Mouse (Mus musculus) cerebral cortex, adult 2 months (tissue): Measurements from ENCODE around the gene Ifngr2.

Experiments
- WGBS: fragments of 180-500 bp; shearing (Covaris S2); methylation state at CpG from one replicate; pipeline ENCODE4 v1.1.7; 2018; 5-methylcytosine and 5-hydroxymethylcytosine counted together

Ifngr2 gene

DNA sequence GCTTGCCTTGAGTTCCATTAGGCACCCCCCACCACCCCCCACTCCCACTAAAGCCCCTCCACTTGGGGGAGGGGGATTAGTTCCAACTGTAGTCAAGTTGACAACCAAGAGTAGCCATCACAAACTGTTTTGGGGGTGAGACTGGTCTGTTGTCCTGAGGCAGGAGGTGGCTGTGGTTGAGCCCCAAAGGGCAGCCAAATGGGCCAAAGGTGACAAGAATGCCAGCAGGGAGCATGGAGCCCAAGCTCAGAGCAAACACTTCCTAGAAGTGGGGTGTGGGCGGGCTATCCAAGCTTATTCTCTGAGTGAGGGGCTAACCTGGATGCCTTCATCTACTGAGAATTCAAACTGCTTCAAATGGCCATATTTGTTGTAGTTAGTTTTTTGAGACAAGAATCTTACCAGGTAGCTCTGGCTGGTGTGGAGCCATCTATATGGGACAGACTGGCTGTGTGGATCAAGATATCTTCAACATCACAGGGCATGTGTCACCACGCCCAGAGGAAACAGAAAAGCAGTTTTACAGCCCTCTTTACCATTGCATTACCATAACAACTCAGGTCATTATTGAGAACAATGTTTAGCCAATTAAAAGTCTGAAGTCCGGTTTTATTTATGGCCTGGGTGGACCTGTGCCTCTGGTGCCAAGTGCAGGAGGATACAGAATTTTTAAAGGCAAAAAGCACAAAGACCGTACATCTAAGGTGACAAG is 17.9 kb downstream of the Ifngr2 start:
- 84% methylated on average over 4 of the region's 4 CpGs for WGBS

DNA sequence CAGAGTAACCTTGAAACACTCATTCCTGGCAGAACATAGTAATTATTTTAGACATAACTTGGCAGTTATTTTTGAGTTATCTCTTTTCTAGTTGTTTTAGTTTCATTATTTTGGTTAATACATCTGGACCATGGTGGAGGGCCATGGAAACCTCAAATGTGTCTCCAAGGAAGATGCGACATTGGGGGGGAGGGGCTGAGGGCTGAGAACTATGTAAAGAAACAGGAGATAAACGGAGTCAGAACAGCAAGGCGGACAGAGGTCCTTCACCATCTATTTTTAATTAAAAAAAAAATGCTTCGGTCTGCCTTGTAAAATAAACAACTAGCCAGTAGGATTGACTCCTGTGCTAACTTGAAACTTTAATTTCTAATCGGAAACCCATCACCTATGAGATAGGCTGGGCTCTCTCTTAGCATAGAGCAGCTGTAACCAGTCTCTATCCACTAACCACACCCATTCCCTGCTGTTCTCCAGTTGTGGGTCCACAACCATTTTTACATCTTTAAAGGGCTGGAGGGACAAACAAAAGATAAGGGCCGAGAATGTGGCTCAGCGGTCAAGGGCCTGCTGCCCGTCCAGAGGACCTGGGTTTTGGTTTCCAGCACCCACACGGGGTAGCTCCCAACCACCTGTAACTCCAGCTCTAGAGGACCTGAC is 18.6 kb downstream of the Ifngr2 start:
- 80% methylated on average over 9 of the region's 9 CpGs for WGBS

- WGBS = 94% methylated on average over 7 of the region's 7 CpGs
Observed at GRCm38 (mm10) chr16:91566002-91566401, 19.1 kb downstream of the Ifngr2 start.

- WGBS = 87% methylated on average over 10 of the region's 10 CpGs
Observed at GRCm38 (mm10) chr16:91568960-91569359, 22.1 kb downstream of the Ifngr2 start.

DNA sequence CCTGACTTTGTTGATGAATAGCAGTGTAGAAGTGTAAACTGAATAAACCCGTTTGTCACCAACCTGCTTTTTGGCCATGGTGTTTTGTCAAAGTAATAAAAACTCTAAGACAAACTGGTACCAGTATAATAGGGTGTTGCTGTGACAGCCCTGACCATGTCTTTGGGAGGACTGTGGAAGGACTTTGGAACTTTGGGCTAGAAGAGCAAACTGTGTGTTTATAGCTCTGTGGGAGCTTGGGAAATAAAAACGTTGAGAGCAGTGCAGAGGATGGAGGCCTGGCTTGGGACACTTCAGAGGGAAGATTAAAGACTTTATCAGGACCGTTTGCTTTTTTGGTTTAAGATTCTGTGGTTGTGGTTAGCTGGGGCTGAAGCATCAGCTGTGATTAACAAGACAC is 24.2 kb downstream of the Ifngr2 start:
- WGBS = 77% methylated on average over 3 of the region's 3 CpGs

DNA sequence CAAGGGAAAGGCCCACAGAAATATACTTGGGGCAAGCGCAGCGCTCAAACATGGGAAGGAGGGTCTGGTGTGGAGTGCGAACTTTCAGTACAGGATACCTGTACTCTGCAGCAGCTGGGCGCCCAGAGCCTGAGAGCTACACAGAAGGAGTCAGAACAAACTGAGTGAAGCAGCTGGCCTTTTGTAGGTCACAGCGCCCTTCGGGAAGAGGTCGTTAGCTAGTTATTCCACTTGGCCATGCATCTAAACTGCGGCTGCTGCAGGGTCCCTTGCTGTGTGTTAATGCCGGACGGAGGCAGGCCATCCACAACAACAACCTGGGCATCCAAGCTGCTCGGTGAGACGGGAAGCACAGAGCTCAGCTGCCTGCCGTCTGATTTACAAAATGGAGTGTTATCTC is 28.3 kb downstream of the Ifngr2 start:
- WGBS = 79% methylated on average over 13 of the region's 13 CpGs

- WGBS = 48% methylated on average over 14 of the region's 14 CpGs
Observed at GRCm38 (mm10) chr16:91578980-91579720, 32.3 kb downstream of the Ifngr2 start.

DNA sequence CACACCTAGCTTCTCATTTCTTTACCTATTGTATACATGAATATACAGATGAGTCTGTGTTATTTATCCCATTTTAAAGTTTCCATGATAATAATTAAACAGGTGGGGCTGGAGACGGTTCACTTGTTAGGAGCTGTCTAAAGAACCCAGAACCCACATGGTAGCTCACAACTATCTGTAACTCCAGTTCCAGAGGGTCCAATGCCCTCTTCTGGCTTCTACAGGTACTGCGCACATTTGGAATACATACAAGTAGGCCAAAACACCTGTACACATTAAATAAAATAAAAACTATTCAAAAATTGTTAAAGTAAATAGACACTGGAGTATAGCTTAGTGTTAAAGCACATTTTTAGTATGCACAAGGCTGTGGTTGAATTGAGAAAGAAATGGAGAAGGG is 35.4 kb downstream of the Ifngr2 start:
- WGBS = 82% methylated on average over 2 of the region's 2 CpGs

GRCm38 (mm10) chr16:91585617-91586016 is 38.7 kb downstream of the Ifngr2 start:
- WGBS = 87% methylated on average over 5 of the region's 5 CpGs

DNA sequence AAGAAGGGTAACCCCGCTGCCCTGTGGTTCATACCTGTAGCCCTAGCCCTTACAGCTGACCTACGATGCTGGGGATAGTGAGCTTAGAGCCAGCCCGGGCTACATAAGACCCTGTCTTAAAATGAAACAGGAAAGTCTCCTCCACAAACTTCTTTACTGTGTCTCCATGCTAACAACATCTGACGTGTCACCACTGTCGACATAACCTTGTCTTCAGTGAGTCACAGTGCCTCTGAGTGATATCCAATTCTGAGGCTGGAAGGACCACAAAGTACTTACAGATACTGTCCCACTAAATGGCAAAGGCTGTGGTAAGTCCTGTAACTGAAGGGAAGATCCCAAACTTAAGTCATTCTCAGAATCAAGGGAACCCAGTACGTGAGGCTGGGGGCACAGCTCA is 39.4 kb downstream of the Ifngr2 start:
- WGBS = 90% methylated on average over 6 of the region's 6 CpGs

DNA sequence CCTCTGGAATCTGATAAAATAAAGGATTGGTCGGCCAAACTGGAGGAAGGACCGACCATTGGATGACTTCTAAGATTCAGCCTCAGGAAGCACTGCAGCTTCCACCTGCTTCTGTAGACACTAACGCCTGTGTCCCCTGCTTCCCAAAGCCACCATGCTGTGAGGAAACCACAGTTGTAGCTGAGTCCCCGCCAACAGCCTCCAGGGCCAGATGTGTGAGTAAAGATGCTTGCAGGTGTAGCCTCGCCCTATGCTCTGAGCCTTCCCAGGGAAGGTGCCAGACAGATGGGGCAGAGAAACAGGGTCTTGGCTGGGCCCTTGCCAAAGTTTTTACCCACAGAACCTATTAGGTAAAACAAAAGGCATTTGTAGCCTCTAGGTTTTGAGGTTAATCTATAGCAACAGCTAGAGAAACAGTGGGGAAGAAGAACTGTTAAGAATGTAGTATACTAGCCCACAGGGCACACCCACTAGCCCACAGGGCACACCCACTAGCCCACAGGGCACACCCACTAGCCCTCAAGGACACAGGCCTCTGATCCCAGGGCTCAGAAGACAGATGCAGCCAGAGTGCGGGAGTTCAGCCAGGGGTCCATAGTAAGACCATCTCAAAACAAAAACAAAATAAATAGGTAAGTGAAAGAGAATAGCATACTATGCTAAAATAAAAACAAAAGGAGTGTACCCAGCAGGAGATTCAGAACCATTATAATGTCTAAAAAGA is 41.0 kb downstream of the Ifngr2 start:
- 71% methylated on average over 6 of the region's 6 CpGs for WGBS

DNA sequence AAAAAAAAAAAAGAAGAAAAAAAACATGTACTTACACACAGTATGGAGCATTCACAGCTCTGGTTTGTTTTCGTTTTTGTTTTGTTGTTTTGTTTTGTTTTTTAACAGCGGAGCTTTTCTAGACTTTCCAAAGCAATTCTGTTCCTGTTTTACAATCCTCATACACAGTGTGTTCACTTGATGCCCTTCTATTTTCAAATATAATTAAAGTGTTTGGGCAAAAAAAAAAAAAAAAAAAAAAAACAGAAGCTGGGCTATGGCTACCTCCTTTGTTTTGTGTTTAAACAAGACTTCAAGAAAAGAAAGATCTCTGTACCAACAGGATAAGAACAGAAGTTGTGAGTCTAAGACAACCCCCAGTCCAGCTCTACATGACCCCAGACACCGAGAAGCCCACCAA is 41.8 kb downstream of the Ifngr2 start:
- 84% methylated on average over 3 of the region's 3 CpGs for WGBS

DNA sequence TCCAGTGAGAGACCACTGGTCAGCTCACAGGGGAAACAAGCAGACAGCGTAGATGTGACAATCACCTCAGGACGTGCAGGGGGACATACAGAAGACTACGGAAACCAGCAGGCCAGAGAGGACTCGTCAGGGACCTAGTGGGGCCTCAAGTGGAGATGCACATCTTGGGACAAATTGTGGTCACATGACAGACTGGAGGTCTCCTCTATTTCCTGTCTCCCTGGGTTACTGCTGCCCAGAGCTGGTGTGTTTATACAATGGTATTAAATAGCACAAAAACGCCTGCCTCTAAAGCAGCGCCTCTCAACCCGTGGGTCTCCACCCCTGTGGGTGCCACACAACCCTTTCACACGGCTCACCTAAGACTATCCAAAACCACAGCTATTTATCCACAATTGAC is 45.3 kb downstream of the Ifngr2 start:
- 74% methylated on average over 8 of the region's 8 CpGs for WGBS

DNA sequence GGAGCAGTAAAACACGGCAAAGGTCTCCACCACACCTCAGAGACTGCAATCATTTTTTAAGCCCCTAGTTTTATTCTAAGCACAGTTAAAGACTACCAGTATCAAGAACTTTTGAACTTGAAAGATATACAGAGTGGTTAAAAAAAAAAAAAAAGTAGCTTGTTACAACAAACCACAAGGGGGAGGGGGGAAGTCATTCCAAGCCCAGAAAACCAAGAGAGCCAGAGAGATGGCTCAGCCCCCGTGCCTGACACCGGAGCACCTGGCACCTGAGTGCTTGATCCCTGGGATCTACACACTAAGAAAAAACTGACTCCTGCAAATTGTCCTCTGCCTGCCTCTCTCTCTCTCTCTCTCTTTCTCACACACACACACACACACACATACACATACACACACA is 46.4 kb downstream of the Ifngr2 start:
- 74% methylated on average over 3 of the region's 3 CpGs for WGBS

DNA sequence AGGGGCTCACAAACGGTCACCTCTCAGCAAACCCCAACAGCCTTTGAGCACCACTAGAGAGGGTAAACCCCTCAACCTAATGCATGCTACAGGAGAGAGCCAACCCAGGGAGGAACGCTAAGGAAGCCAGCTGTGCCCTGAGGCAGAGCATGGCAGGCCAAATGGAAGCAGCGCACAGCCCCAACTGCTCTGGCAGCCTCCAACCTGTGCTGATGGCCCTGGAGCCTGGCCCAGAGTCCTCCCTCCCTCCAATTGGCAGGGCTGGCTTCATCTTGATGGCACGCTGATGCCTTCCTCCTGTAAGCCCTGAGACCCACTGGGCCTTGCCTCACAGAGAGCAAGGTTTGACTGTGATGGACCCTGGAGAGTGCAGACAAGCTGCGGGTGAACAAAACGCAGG is 48.2 kb downstream of the Ifngr2 start:
- WGBS = 67% methylated on average over 6 of the region's 6 CpGs

DNA sequence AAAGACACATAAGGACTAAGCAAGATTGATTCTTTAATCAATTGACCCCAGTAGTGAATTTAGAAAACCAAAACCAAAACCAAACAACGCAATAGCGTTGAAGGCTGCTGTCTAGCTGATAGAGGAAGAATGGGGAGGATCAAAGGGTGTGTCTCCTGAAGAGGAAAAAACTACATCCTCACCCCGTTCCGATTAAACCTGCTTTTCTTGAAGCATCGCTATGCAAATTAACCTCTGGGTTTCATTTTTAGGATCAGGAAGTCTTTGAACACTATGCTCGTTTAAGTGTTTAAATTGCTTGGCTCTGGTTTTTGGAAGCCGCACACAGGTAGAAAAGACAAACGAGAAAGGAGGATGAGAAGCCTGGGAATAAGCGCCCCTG is 49.5 kb downstream of the Ifngr2 start:
- 23% methylated on average over 9 of the region's 9 CpGs for WGBS

GRCm38 (mm10) chr16:91596779-91597671 is 50.2 kb downstream of the Ifngr2 start:
- WGBS = under 1% methylated on average over 75 of the region's 75 CpGs

DNA sequence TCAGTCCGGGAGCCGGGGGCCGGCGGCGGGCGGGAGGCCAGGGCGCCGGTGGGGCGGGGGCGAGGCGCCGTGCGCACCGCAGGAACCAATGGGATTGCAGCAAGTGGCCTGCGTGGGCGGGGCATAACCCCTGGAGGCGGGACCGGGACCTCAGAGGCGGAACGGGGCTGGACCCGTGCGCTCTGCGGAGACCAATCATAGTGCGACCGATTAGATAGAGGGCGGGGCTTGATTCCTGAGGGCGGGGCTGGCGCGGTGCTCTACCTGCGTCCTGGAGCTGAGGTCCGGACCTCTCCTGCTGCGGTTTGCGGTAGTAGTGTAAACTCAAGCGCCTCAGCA is 50.8 kb downstream of the Ifngr2 start, which contains the start of gene Tmem50b:
Gene Tmem50b (minus strand): TSS at position 129 of the 339 bp plus-strand sequence.
- under 1% methylated on average over 34 of the region's 34 CpGs for WGBS

- 83% methylated on average over 4 of the region's 4 CpGs for WGBS
Observed at GRCm38 (mm10) chr16:91601081-91601480, 54.2 kb downstream of the Ifngr2 start.

DNA sequence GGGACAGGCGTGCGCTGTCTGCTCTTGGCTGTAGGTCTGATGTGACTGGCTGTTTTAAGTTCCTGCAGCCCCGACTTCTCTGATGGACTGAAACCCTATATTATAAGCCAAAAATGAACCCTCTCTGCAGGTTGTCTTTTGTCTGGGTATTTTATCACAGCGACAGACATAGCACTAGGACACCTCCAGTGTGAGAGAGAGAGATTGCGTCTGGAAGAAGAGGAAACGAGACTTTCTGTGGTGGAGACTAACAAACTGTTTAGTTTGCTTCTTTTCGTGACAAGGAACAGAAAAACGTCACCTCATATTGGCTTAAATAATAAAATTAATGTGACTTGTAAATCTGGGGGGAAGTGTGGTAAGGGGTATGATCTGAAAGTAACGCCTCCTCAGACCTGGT is 54.8 kb downstream of the Ifngr2 start:
- WGBS = 85% methylated on average over 9 of the region's 9 CpGs

DNA sequence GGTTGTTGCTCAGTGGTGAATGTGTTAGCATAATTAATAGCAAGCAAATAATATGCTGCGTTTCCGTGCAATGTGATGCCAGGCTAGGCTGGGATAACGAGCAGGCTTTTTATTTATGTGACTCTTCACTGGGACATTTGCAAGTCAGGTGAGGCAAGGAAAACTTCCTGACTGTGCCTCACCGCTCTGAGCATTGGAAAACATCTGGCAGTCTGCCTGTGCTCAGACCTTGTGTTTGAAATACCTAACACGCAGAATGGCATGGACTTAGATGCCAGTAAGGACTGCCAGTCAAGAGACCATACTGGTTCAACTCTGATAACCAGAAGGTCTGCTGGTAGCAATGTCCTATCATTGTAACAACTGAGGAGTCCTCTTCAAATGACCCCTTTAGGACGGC is 58.3 kb downstream of the Ifngr2 start:
- 77% methylated on average over 6 of the region's 6 CpGs for WGBS
